Mouse (Mus musculus) myocyte (in vitro differentiated cells): Measurements from ENCODE around the gene Rasa4. TPM values are rescaled to one million over a fixed set of nuclear protein-coding genes. Genes with fewer than 3 reads are reported as not detected.

Experiments used
- H3K27me3 ChIP-seq: one replicate; pipeline ENCODE4 v1.6.1; 2011; ENCODE audit not compliant: control insufficient read depth, insufficient read depth, insufficient read length
- H3K36me3 ChIP-seq: one replicate; pipeline ENCODE4 v1.6.1; 2011; ENCODE audit not compliant: control insufficient read depth, insufficient read depth
- H3K4me2 ChIP-seq: one replicate; pipeline ENCODE4 v1.6.1; 2011; ENCODE audit warnings: low read depth, control low read depth
- H3K4me3 ChIP-seq: one replicate; pipeline ENCODE4 v1.5.1; 2011; ENCODE audit warnings: mild to moderate bottlenecking, control low read depth, moderate library complexity
- H3K79me2 ChIP-seq: one replicate; pipeline ENCODE4 v1.6.1; 2011; ENCODE audit not compliant: control insufficient read depth, insufficient read depth
- H3ac ChIP-seq: one replicate; pipeline ENCODE4 v1.6.1; 2011; ENCODE audit not compliant: control insufficient read depth, insufficient read length
- CEBPB ChIP-seq: IDR thresholded peaks from 2 replicates; pipeline ENCODE4 v1.6.1; 2011; ENCODE audit warnings: mild to moderate bottlenecking, moderate library complexity; ENCODE audit not compliant: poor library complexity, insufficient read depth, severe bottlenecking
- E2F4 ChIP-seq: IDR thresholded peaks from one replicate; pipeline ENCODE4 v1.6.1; 2011; ENCODE audit warnings: mild to moderate bottlenecking, control low read depth, moderate library complexity; ENCODE audit not compliant: insufficient read depth
- MAX ChIP-seq: IDR thresholded peaks from one replicate; pipeline ENCODE4 v1.6.1; 2011; ENCODE audit warnings: low read depth, mild to moderate bottlenecking, control low read depth
- MYOD1 ChIP-seq, 3 experiments: IDR thresholded peaks; one replicate each; pipeline ENCODE4 v1.6.1; 2011; ENCODE audit warnings: control low read depth in 2 of 3, low read depth in 2 of 3, mild to moderate bottlenecking in 2 of 3, moderate library complexity in 1 of 3; ENCODE audit not compliant: insufficient read length in 2 of 3, control insufficient read depth in 1 of 3
- MYOG ChIP-seq, 3 experiments: IDR thresholded peaks; one replicate each; pipeline ENCODE4 v1.6.1; 2011; ENCODE audit warnings: control low read depth in 2 of 3, low read depth in 2 of 3, mild to moderate bottlenecking in 2 of 3; ENCODE audit not compliant: insufficient read length in 2 of 3, control insufficient read depth in 1 of 3, insufficient read depth in 1 of 3
- POLR2A ChIP-seq: IDR thresholded peaks from one replicate; pipeline ENCODE4 v1.6.1; 2011; ENCODE audit warnings: low read depth, mild to moderate bottlenecking, control low read depth, moderate library complexity; ENCODE audit not compliant: insufficient read length
- POLR2AphosphoS2 ChIP-seq: IDR thresholded peaks from one replicate; pipeline ENCODE4 v1.6.1; 2011; ENCODE audit warnings: low read depth, control low read depth; ENCODE audit not compliant: insufficient read length
- REST ChIP-seq: IDR thresholded peaks from one replicate; pipeline ENCODE4 v1.6.1; 2011; ENCODE audit warnings: mild to moderate bottlenecking, control low read depth, moderate library complexity; ENCODE audit not compliant: insufficient read depth, insufficient read length
- SRF ChIP-seq: IDR thresholded peaks from one replicate; pipeline ENCODE4 v1.6.1; 2011; ENCODE audit warnings: low read depth; ENCODE audit not compliant: control insufficient read depth, insufficient read length
- TCF12 ChIP-seq: IDR thresholded peaks from one replicate; pipeline ENCODE4 v1.6.1; 2011; ENCODE audit warnings: mild to moderate bottlenecking, control low read depth; ENCODE audit not compliant: poor library complexity, insufficient read depth, severe bottlenecking
- TCF3 ChIP-seq: IDR thresholded peaks from one replicate; pipeline ENCODE4 v1.6.1; 2011; ENCODE audit warnings: low read depth, control low read depth; ENCODE audit not compliant: insufficient read length
- USF1 ChIP-seq: IDR thresholded peaks from one replicate; pipeline ENCODE4 v1.6.1; 2011; ENCODE audit warnings: low read depth, mild to moderate bottlenecking, control low read depth, moderate library complexity
- polyA plus RNA-seq: library from polyadenylated mRNA; unstranded; fragments of >200 nt; fragmentation: generic; extraction: Trizol; gene quantifications from one replicate; pipeline ENCODE4 v1.2.1, GENCODE M21; 2012; ENCODE audit warnings: missing spikeins

Rasa4 gene
- polyA plus RNA-seq, 1 experiment = 26.9 TPM

GRCm38 (mm10) chr5:136040210-136040609 lies 43.5 kb upstream of the Rasa4 start:
- no peak for TF ChIP-seq TCF3
- no peak for TF ChIP-seq MYOG (IDR thresholded peaks at IDR 0.05; ENCODE audit: control insufficient read depth in 1 of 3, insufficient read depth in 1 of 3, insufficient read length in 2 of 3, low read depth in 2 of 3)
- no peak for TF ChIP-seq MAX
- TF ChIP-seq USF1 = no peak
- no peak for TF ChIP-seq POLR2A
- TF ChIP-seq MYOD1 (IDR thresholded peaks at IDR 0.05; ENCODE audit: control insufficient read depth in 1 of 3, insufficient read length in 2 of 3, low read depth in 2 of 3) = no peak
- TF ChIP-seq E2F4 = no peak
- TF ChIP-seq POLR2AphosphoS2 = no peak
- TF ChIP-seq TCF12 = no peak
- TF ChIP-seq CEBPB = no peak
- no peak for TF ChIP-seq SRF
- no peak for TF ChIP-seq REST
- no peak overlapping the region for H3ac ChIP-seq
- H3K36me3 ChIP-seq = no peaks in the 10 kb centered on the region
- H3K79me2 ChIP-seq = no peaks in the 10 kb centered on the region
- no peak overlapping the region for H3K4me2 ChIP-seq
- no peaks in the 10 kb centered on the region for H3K27me3 ChIP-seq
- no peak overlapping the region for H3K4me3 ChIP-seq

- Histone ChIP-seq H3K79me2 (no peaks in the 10 kb centered on the region), H3K4me3 (no peak overlapping the region), H3K27me3 (no peaks in the 10 kb centered on the region), H3ac (no peak overlapping the region), H3K4me2 (no peak overlapping the region), H3K36me3 (no peaks in the 10 kb centered on the region)
- no peak for TF ChIP-seq REST
- no peak for TF ChIP-seq CEBPB
- no peak for TF ChIP-seq MYOD1 (IDR thresholded peaks at IDR 0.05; ENCODE audit: control insufficient read depth in 1 of 3, insufficient read length in 2 of 3, low read depth in 2 of 3)
- TF ChIP-seq POLR2AphosphoS2 = no peak
- no peak for TF ChIP-seq TCF12
- TF ChIP-seq TCF3 = no peak
- no peak for TF ChIP-seq USF1
- no peak for TF ChIP-seq MAX
- TF ChIP-seq E2F4 = no peak
- TF ChIP-seq MYOG (IDR thresholded peaks at IDR 0.05; ENCODE audit: control insufficient read depth in 1 of 3, insufficient read depth in 1 of 3, insufficient read length in 2 of 3, low read depth in 2 of 3) = no peak
- TF ChIP-seq POLR2A = no peak
- no peak for TF ChIP-seq SRF
These were observed 42.5 kb upstream of the Rasa4 start for GRCm38 (mm10) chr5:136041260-136041659.

- no peak overlapping the region for H3K4me2 ChIP-seq
- no peaks in the 10 kb centered on the region for H3K27me3 ChIP-seq
- TF ChIP-seq TCF3 (no peak), TCF12 (no peak), POLR2A (no peak), SRF (no peak), REST (no peak), MYOG (IDR thresholded peaks at IDR 0.05; ENCODE audit: control insufficient read depth in 1 of 3, insufficient read depth in 1 of 3, insufficient read length in 2 of 3, low read depth in 2 of 3) (no peak), CEBPB (no peak), POLR2AphosphoS2 (no peak), E2F4 (no peak), MAX (no peak), USF1 (no peak), MYOD1 (IDR thresholded peaks at IDR 0.05; ENCODE audit: control insufficient read depth in 1 of 3, insufficient read length in 2 of 3, low read depth in 2 of 3) (no peak)
- H3K36me3 ChIP-seq = no peaks in the 10 kb centered on the region
- H3K4me3 ChIP-seq = no peak overlapping the region
- H3ac ChIP-seq = no peak overlapping the region
- no peaks in the 10 kb centered on the region for H3K79me2 ChIP-seq
These were observed 42.0 kb upstream of the Rasa4 start for GRCm38 (mm10) chr5:136041666-136042065.

GRCm38 (mm10) chr5:136044865-136045264 lies 38.9 kb upstream of the Rasa4 start:
- Histone ChIP-seq H3K4me2 (no peak overlapping the region), H3K4me3 (no peak overlapping the region), H3K36me3 (no peaks in the 10 kb centered on the region), H3K27me3 (no peaks in the 10 kb centered on the region), H3ac (no peak overlapping the region), H3K79me2 (no peaks in the 10 kb centered on the region)
- TF ChIP-seq SRF (no peak), POLR2A (no peak), E2F4 (no peak), MYOD1 (IDR thresholded peaks at IDR 0.05; ENCODE audit: control insufficient read depth in 1 of 3, insufficient read length in 2 of 3, low read depth in 2 of 3) (no peak), TCF3 (no peak), CEBPB (no peak), USF1 (no peak), REST (no peak), POLR2AphosphoS2 (no peak), MYOG (IDR thresholded peaks at IDR 0.05; ENCODE audit: control insufficient read depth in 1 of 3, insufficient read depth in 1 of 3, insufficient read length in 2 of 3, low read depth in 2 of 3) (no peak), TCF12 (no peak)

GRCm38 (mm10) chr5:136045408-136045807 lies 38.3 kb upstream of the Rasa4 start:
- TF ChIP-seq SRF (no peak), USF1 (no peak), TCF3 (no peak), TCF12 (no peak), MYOG (IDR thresholded peaks at IDR 0.05; ENCODE audit: control insufficient read depth in 1 of 3, insufficient read depth in 1 of 3, insufficient read length in 2 of 3, low read depth in 2 of 3) (no peak), POLR2A (no peak), MYOD1 (IDR thresholded peaks at IDR 0.05; ENCODE audit: control insufficient read depth in 1 of 3, insufficient read length in 2 of 3, low read depth in 2 of 3) (no peak), REST (no peak), POLR2AphosphoS2 (no peak), CEBPB (no peak), MAX (no peak), E2F4 (no peak)
- Histone ChIP-seq H3K4me3 (no peak overlapping the region), H3ac (no peak overlapping the region), H3K79me2 (no peaks in the 10 kb centered on the region), H3K27me3 (no peaks in the 10 kb centered on the region), H3K4me2 (no peak overlapping the region), H3K36me3 (no peaks in the 10 kb centered on the region)
